Mouse (Mus musculus): ENCODE results near the gene Ear1.
"Not testable (repeated sequence)": the region's sequence is repeated elsewhere in the genome, so short reads cannot be mapped to it uniquely, and the experiment has no call there.

- TF ChIP-seq POLR2A, CTCF (IDR thresholded peaks at IDR 0.05; ENCODE audit: insufficient read depth, low read depth, low read length): not testable (repeated sequence)
Observed at GRCm38 (mm10) chr14:43812458-43812857, 62.9 kb downstream of the Ear1 start.
